Mouse (Mus musculus) thymus, adult 2 months (tissue): Measurements from ENCODE around the gene Pou2f2.

Source experiments
- CTCF ChIP-seq: fragments of 200-500 bp; IDR thresholded peaks from 2 replicates; pipeline ENCODE4 v1.5.1; 2012; ENCODE audit warnings: mild to moderate bottlenecking, control low read depth, low read length, moderate library complexity, borderline replicate concordance; ENCODE audit not compliant: control insufficient read depth, poor library complexity, insufficient read depth; ENCODE audit errors: extremely low read depth
- POLR2A ChIP-seq: fragments of 200-500 bp; IDR thresholded peaks from 2 replicates; pipeline ENCODE4 v1.6.1; 2012; ENCODE audit warnings: mild to moderate bottlenecking, low read length, control low read depth, moderate library complexity; ENCODE audit not compliant: control insufficient read depth, poor library complexity, insufficient read depth; ENCODE audit errors: extremely low read depth

- TF ChIP-seq CTCF (no peak), POLR2A (no peak)
Measured at GRCm38 (mm10) chr7:25109355-25109754, 70.2 kb downstream of the Pou2f2 start.
